Mouse (Mus musculus): ENCODE data around the gene Psen1.

DNA sequence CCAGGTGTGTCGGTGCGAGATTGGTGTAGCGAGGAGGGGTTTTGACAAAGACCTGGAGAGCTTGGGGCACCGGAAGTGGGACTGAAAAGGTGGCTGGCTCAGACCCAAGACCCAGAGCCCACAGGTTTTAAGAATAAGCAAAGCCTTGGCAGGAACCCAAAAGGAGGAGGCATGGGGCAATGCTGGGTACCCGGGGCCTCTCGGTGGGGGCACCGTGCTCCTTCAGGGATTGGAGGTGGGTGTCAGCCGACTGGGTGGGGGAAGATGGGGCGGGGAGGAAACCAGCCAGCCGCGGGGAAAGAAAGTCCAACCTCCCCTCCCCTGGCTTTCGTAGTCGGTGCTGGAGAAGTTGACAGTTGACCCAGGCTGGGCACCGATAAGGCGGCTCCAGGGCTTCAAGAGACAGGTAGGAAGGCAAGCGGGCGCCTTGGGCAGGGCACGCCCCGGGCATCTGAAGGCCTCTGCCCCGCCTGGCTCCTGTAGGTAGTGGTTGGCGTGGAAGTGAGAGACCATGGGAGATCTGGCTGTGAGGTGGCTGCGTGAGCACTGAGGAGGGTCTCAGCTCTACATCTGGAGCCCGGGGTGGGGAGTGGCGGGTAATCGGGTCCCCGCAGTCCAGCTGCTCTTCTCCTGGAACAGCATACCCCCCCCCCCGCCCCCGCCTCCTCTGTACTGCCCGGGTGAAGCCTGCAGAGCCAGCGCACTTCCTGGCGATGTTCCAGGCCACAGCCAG is 75.5 kb downstream of the Psen1 start, which contains the start of gene Papln:
- TF ChIP-seq CTCF (IDR thresholded peaks at IDR 0.05; ENCODE audit: borderline replicate concordance, control insufficient read depth, extremely low read depth, insufficient read depth, low read length, poor library complexity), result 0 out of 2 replicates have a peak, but pooled peaks have one; percentile 22
- TF ChIP-seq POLR2A (IDR thresholded peaks at IDR 0.05; ENCODE audit: control insufficient read depth, extremely low read depth, insufficient read depth, low read length, poor library complexity), result no peak

Measured in thymus, adult 2 months (tissue).